Mouse (Mus musculus): Measurements from ENCODE around the gene Lamc3.
A peak's percentile ranks its signal among the peaks of the same experiment; 100 is the strongest.

Lamc3 gene

DNA sequence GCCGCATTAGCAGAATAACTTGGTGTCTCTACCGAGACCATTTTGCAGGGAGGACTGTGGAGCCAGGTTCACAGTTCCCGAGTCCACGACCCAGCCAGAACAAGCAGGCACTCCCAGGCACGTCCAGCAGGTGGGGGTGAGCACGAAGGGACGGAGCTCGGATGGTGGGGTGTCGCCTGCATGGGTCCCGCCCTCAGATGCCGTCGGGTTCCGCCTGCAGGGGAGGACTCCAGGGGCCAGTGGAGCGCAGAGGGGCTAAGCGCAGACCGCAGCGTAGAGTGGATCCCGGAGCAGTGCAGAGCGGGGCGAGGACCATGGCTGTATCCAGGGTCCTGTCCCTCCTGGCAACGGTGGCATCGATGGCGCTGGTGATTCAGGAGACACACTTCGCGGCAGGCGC lies at the start of gene Lamc3:
Lamc3 (plus strand) TSS at position 262 of the 400 bp plus-strand sequence.
- peak; percentile 48 to 65 for DNase-seq

DNA sequence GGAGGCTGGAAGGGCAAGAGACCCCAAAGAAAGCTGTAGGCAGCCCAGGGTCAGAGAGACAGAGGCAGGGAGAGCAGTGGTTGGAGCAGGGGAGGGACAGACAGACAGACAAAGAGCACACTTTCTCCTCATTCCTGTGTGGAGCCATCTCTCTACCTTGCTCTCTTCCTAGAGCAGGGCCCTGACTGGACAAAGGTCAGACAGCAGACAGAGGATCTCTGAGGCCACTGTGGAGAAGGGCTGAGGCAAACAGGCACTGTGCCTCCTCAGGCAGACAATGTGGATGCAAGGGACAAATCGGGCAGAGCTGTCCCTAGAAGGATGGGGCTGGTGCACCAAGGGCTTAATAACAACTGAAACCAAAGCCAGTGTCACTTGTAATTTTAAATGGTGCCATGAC lies 48.2 kb upstream of the Lamc3 start:
- peak; percentile 23 to 33 for DNase-seq

DNA sequence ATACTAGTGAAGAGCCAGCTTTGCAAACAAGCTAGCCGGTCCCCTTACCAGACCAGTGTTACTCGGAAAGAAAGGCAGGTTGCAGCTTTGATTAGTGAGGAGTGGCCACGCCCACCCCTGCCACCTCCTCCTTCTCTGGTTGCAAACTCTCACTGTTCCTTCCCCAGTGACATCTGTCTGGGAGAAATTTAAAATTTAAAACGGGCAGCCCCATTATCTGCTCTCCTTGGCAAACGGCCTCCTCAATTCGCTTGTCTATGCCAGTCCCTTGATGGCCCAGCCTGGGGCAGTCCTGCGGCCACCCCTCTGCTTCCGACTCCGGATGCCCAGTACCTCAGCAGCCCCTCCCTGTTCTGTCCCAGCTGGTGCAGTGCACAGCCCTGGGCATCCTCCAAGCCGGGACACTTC lies 42.4 kb upstream of the Lamc3 start:
- no peak for DNase-seq

DNA sequence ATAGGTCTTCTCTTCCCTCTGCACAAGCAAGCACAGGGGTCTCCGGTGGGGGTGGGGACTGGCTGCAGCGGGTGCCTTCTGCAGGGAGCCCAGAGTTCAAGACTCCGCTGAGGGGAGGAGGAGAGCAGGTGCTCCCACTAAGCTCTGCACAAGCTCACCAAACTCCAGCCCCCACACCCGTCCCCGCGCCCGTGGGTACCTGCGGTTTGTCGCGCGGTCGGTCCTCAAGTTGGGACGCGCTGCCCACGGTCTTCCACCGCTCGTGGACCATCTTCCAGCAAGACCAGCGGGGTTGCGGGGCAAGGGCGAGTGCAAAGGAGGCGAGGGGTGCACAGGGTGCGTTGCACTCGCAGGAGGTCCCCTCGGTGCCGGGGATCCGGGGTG lies 41.6 kb upstream of the Lamc3 start:
- DNase-seq, result no peak

DNA sequence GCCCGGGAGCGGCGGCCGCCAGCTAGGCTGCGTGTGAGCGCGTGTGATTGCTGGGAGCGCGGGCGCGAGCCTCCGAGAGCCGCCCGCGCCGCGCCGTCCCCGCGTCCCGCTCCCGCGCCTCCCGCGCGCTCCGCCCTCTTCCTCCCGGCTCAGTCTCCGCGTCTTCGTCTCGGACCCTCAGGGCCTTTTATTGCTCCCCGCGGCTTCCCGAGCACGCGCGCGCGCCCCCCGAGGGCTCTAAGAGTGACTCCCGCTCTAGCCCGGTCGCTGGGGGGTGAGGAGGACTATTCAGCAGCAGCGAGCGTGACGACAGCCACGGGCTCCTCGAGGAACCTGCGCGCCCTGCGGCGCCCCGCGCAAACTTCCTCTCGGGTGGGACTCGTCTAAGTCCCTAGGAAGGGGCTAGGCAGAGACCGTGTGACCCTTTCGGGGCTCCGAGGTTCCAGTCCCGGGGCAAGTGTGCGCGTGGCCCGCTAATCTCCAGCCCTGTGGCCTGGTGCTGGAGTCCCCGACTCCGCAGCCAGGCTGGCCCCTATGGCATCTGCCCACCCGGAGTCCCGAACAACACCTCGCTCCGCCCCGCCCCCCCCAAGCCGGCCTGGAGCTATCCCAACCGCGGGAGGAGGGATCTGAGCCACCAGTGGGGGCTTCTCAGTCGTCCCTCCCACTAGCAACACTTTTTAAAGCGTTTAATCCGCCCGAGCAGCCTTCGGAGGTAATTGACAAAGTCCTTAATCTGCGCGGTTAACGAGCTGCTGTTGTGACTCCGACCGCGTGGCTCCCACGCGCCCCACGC lies 41.0 kb upstream of the Lamc3 start, which contains the start of gene Fibcd1:
Fibcd1 (minus strand) TSS at position 110 of the 796 bp plus-strand sequence.
- DNase-seq, result no peak

DNA sequence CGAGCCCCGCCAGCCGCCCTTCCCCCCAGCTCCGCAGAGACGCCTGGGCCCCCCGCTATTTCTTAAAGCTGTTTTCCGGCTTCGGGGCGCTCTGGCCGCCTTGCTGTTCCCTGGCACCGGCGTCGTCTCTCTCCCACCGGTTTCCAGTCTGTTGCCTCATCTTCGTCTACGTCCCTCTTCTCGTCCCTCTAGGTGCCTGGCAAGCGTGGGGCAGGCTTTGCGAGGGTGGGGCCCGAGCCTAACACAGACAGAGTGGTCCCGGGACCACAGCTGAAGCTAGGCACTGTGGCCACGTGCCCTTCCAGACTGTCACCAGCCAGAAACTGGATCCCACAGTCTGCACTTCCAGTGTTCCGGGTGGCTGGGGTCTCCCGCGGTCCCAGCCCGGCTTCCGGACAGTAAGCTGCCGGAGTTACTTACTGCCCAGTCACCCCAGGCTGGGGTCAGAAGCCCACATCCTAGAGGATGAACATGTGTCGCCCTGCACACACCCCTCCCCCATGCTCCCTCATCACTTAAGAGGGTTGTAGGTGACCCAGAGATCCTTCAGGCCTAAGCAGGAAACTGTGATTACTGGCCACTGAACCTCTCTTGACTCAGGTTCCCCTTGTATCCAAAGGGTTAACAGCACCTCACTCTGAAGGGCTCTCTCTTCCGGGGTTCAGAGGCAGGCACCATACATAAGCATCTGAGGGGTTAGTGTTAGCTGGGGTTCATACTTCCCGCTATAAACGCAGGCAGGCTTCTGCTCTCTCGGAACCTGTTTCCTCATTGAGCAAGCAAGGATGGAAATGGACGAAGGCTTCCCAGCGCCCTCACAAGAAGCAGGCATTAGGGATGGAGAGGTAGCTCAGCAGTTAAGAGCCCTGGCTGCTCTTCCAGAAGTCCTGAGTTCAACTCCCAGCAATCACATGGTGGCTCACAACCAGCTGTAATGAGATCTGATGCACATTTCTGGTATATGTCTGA lies 40.1 kb upstream of the Lamc3 start:
- DNase-seq, result no peak

DNA sequence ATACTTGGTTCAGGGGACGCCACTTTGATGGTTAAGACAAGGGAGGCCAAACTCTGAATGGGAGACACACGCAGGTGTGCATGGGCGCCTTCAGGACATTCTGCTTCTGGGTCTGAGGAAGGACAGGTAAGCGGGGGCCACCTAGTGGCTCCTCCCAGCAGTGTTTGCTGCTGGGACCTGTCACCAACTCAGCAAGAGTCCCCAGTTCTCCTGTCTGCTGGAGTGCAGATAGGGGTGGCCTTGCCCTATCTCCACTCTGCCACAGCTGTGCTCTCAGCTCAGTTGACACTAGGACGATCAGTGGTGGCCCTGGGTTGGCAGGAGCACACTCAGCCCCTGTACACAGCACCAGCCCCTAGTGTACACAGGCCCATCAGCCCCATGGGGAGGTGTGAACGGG lies 39.2 kb upstream of the Lamc3 start:
- DNase-seq, result peak; percentile 29 to 60

DNA sequence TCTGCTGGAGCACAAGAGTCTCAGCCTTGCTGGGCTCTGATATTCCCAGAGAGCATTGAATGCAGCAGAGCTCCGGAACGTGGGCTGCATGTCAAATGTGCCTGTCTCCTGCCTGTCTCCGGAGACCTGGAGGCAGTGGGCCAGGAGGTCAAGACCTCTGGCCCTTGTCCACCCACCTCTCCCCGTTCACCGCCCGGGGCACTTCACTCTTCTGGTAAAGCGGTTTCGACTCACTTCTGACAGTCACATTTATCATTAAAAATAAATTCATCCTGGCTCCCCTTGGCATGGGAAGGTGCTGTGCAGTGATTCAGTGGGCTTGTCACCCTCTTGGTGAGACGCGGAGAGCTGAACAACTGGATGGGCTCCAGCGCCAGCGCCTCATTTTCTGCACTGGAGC lies 37.0 kb upstream of the Lamc3 start:
- no peak for DNase-seq

DNA sequence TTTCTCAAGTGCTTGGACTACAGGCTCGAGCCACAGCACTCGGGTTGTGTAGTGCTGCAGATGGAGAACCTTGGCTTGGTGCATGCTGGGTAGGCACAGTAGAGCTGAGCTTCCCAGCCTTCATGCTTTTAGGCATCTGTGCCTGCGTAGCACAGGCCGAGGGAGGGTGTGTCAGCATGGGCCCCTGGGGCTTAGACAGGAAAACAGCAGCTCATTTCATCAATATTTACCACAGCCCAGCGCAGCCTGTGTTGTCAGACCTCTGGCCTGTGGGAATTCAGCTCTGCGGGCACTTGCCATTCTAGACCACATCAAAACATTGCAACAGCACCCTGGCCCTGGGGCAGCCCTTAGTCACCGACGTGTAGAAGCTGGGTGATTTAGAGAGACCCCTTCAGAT lies 31.1 kb upstream of the Lamc3 start:
- DNase-seq, result no peak

DNA sequence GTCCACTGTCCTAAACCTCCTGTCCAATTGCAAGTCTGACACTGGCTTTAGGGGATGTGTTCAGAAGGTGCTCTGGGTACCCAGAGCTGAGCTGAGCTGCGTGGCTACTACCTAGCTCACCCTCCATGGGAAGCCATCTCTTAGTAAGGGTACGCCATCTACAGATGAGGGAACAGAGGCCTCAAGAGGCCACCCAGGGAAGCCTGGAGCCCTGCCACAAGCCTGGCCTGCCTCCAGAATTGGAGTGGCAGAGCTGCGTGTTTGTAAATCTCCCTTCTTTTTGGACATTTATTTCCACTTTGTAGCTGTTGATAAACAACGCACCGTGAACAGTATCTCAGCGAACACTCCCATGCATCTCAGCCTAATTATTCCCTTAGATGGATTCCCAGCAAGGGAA lies 29.9 kb upstream of the Lamc3 start:
- DNase-seq, result no peak

DNA sequence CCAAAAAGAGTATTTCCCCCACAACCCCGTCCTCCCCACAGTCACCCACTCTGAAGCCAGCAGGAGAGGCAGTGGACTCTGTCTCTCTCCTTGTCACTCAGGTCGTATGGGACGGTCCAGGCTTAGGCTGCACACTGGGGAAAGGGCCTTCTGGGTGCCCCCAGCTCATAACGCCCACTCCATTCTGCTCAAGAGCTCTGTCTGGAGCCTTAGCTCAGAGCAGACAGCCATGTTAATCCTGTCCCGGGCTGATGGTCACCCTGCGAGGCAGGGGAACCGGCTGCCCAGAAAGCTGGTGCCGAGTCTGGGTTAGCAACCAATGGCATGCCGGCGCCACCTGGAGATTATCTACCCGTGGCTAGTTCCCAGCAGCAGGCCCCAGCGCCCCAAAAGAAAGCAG lies 28.6 kb upstream of the Lamc3 start:
- no peak for DNase-seq

DNA sequence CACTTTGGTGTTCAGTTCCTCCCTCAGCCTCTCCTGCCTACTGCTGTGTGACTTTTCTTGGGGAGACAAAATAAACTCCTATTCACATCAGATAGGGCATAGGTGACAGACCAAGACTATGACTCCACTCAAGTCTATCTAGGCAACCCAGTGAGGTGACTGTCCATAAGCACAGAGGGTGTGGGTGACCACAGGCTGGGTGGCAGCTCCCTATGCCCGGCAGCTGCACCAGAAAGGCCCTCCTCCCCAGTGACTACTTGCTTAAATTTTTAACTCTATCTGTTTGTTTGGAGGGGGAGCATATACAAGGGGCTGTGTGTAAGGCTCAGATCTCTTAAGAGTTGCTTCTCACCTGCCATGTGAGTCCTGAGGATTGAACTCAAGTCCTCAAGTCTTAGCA lies 24.2 kb upstream of the Lamc3 start:
- no peak for DNase-seq

DNA sequence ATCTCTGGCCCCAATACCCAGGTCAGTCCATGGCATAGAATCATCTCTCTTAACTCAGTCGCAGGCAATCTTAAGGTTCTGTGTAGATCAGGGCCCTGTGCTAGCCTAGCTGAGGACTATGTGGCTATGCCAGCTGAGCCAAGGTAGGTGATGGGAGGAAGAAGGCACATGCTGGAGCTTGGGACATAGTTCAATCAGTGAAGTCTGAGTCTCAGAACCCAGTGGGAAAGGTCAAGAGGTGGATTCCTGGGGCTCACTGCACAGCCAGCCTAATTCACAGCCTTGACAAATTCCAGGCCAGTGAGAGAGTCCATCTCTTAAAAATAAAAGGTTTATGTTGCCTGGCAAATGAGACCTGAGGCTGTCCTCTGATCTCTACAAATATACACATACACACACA lies 23.3 kb upstream of the Lamc3 start:
- peak in 1 of 2 experiments; percentile 39 for DNase-seq

DNA sequence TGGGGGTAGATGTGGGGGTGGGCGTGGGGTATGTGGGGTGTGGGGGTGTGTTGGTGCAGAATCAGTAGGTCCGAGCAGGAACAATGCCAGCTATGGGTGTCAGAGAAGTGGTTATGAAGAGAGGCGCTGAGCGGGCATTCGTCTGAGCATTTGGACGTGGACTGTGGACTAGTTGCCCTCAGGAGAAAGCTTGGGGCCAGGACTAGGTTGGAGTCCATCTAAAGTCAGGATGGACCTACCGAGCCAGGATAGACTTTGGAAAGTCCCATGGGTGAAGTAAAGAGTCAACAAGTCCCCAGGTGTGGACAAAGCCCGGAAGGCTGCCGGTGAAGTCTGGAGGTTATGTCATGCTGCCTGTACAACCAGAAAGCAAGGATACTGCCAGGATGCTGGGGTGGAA lies 22.2 kb upstream of the Lamc3 start:
- DNase-seq, result peak; percentile 45 to 54

DNA sequence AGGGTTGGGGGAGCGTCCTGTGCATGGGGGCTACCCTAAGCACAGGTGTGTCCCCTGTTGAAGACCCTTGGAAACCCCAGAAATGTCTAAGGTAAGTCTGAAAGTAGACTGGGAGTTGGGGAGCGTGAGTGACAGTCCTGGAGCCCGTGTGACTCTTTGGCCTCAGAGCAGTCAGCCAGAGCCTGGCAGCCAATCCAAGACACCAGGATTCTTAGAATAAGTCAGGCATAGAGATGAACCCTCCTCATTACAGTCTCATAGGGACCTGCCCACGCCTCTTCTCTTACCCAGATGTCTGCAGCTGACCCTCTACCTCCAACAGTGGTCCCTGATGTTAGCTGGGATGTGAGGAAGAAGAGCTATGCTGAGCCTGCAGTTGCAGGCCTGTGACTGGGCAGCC lies 21.8 kb upstream of the Lamc3 start:
- DNase-seq, result peak; percentile 22 to 30

DNA sequence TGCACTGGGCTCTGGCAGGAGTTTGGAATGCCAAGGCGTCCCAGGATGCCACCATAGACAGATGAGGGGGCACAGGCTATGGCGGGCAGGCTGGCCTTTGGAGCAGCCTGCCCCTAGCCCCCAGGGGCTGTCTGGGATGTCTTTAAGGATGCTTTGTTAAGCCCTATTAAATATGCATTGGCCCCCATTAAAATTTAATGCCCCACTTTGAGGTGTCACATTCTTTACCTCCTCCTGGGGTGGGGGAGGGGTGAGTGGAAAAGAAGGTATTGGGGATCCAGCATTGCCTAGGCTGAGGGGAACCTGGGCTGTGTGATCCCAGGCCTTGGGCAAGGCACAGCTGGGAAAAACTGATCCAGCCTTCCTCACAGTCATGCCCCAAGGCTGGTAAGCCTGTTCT lies 21.3 kb upstream of the Lamc3 start:
- DNase-seq, result no peak

DNA sequence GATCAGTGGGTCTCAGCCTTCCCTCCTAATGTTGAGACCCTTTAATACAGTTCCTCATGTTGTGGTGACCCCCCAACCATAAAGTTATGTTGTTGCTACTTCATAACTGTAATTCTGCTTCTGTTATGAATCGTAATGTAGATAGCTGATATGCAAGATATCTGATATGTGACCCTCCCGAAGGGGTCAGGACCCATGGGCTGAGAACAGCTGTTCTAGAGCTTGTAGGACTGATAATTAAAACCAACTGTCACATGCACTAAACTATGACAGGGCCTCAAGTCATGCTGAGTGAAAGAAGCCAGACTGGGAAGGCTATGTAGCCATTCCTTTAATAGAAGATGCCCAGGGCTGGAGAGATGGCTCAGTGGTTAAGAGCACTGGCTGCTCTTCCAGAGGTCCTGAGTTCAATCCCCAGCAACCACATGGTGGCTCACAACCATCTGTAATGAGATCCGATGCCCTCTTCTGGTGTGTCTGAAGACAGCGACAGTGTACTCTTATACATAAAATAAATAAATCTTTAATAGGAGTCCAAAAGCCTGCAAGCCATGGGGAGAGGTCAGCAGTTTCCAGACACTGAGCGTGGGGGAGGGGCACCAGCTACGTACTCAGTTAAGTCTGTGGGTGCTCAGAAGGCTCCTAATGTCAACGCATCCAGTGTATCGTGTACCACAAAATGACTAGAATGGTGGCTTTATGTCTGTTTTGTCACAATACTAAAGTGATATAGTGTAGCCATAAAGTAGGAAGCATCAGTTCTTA lies 19.1 kb upstream of the Lamc3 start:
- peak in 1 of 2 experiments; percentile 62 for DNase-seq

DNA sequence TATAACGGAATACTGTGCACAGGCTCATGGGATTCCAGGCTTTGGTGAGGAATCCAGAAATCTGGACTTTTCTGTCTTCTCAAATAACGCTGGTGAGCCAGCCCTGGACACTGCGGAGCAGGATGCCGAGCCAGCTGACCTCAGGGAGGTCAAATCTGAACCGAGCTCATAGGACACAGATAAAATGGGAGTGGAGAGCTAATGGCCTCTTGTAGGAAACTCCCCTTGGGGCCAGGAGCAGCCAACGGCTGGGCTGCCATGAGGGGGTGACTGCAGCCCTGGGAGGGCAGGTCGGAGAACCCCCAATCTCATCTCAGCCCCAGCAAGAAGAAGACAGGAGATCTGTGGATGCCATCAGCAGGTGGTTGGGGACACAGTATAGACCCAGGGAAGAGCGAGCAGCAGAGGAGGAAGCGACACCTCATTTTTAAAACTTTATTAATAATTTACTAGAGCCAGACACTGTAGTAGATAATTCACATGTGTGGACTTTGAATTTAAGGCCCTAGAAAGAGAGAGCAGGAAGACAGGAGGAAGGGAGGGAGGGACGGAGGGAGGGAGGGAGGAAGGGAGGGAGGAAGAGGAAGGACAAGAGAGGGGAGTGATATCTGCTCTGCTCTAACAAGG lies 18.4 kb upstream of the Lamc3 start:
- DNase-seq, result peak; percentile 80 to 81

DNA sequence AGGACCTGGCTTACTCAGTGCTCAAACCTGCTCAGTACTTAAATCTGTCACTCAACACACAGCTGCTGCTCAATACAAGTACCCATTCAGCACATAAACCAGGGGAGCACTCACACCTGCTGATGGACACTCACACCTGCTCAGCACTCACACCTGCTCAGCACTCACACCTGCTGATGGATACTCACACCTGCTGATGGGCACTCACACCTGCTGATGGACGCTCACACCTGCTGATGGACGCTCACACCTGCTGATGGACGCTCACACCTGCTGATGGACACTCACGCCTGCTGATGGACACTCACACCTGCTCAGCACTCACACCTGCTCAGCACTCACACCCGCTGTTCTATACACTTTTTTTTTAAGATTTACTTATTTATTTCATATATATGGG lies 17.4 kb upstream of the Lamc3 start:
- DNase-seq, result no peak

DNA sequence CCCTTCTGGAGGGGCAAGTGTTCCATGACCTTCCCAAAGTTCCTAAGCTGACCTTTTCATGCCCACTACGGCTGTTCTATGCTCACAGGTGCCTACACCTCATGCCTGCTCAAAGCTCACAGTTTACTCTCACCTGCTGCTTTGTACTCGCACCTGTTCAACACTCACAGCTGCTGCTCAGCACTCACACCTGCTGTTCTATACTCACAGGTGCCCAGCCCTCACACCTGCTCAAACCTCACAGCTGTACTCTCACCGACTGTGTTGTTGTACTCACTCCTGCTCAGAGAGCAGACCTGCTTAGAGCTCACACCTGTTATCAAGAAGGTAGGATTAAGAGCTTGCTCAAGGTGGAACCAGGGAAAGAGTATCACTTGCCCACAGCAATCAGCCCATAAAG lies 16.4 kb upstream of the Lamc3 start:
- DNase-seq, result no peak

DNA sequence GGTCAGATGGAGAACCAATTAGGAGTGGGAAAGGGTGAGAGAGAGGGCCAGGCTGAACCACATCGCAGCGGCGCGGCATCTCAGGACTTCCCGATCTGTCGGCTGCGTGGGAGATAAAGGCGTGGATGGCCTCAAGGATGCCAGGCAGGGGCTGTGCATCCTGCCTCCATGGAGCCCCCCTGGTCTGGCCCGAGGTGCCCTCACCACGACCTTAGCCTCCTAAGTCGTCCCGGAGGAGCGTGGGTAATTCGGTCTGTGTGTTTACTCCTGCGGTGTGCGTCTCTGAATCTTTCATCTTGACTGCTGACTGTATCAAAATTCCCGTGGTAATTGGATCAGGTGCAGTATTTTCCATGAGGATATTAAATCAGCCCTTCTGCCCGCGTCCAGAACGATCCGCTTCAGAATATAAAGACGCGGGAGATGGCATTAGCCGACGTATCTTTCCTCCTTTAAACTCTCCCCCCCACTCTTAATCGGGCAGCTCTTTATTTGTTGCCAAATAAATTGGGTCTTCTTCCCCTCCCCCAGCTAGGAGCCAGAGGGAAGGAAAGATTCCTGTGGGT lies 12.7 kb upstream of the Lamc3 start:
- no peak for DNase-seq

DNA sequence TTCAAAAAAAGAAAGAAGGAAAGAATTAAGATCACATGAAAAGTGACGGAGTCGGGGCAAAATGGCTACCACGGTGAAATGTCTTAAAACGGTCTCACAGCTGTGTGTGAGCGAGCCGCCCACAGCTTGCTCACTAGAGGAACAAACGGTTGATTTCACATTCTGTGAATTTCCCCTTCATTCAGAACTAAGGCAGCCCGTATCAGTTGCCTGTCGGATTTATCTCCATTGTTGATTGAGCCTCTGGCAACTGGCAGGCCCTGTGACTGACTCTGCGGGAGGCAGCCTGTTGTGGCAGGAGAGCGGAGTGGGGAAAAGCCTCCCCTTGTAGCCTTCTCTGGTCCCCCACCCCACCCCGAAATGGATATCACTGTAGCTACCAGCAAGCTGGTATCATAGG lies 10.6 kb upstream of the Lamc3 start:
- no peak for DNase-seq
